Mouse (Mus musculus) heart, adult 2 months (tissue): Measurements from ENCODE around the gene Fgfr2. TPM values are rescaled to one million over a fixed set of nuclear protein-coding genes. Genes with fewer than 3 reads are reported as not detected.

ENCODE experiments used
- DNase-seq, 2 experiments: peaks; one replicate each; pipeline ENCODE4 v3.0.0; 2021
- H3K27ac ChIP-seq: fragments of 200-600 bp; 2 replicates; pipeline ENCODE4 v1.8.1; 2022
- H3K27me3 ChIP-seq: fragments of 200-500 bp; 2 replicates; pipeline ENCODE4 v1.6.1; 2012; ENCODE audit warnings: mild to moderate bottlenecking, low read length, inconsistent platforms, mixed read lengths; ENCODE audit not compliant: control insufficient read depth, insufficient read depth
- H3K36me3 ChIP-seq: fragments of 200-500 bp; 2 replicates; pipeline ENCODE4 v1.6.1; 2012; ENCODE audit warnings: low read length, inconsistent platforms; ENCODE audit not compliant: control insufficient read depth, insufficient read depth
- H3K4me1 ChIP-seq: fragments of 200-500 bp; 2 replicates; pipeline ENCODE4 v1.6.1; 2011; ENCODE audit warnings: low read length; ENCODE audit not compliant: control insufficient read depth, insufficient read depth
- H3K4me3 ChIP-seq: fragments of 200-600 bp; 2 replicates; pipeline ENCODE4 v1.8.1; 2022
- H3K79me2 ChIP-seq: fragments of 200-500 bp; replicated peaks from 2 replicates; pipeline ENCODE4 v1.6.1; 2012; ENCODE audit warnings: mild to moderate bottlenecking, inconsistent platforms, low read length, moderate library complexity, mixed read lengths; ENCODE audit not compliant: control insufficient read depth, insufficient read depth
- H3K9ac ChIP-seq: fragments of 200-500 bp; 2 replicates; pipeline ENCODE4 v1.6.1; 2012; ENCODE audit warnings: low read depth, mild to moderate bottlenecking, control low read depth, inconsistent platforms, low read length, mixed read lengths
- CTCF ChIP-seq: fragments of 200-600 bp; IDR thresholded peaks from 2 replicates; pipeline ENCODE4 v1.8.1; 2022; ENCODE audit warnings: antibody characterized with exemption, mild to moderate bottlenecking, moderate library complexity
- EP300 ChIP-seq: fragments of 200-500 bp; IDR thresholded peaks from 2 replicates; pipeline ENCODE4 v1.6.1; 2011; ENCODE audit warnings: low read depth, low read length, control low read depth; ENCODE audit not compliant: insufficient read depth
- POLR2A ChIP-seq: fragments of 200-500 bp; IDR thresholded peaks from 2 replicates; pipeline ENCODE4 v1.6.1; 2011; ENCODE audit warnings: mild to moderate bottlenecking, low read depth, low read length, control low read depth; ENCODE audit not compliant: insufficient read depth
- WGBS: fragments of 180-500 bp; shearing (Covaris S2); methylation state at CpG from one replicate; pipeline ENCODE4 v1.1.7; 2018; 5-methylcytosine and 5-hydroxymethylcytosine counted together
- intact Hi-C: fragments of 180-260 bp; cut with DNase I; formaldehyde crosslinking; loops from one replicate; pipeline ENCODE4 v1.15.1; 2025
- polyA plus RNA-seq: library from polyadenylated mRNA; depleted of rRNA; stranded (reverse); fragments of >200 nt; gene quantifications from 2 replicates; pipeline ENCODE4 v1.2.3, GENCODE M21; 2012
- total RNA-seq, 2 experiments: library from RNA; stranded (reverse); gene quantifications; 2 replicates each; pipeline ENCODE4 v1.2.3; 2021

Fgfr2 gene
- total and polyA plus RNA-seq, 3 experiments, result 1.1 to 2.0 (median 1.3) TPM

GRCm38 (mm10) chr7:130837941-130838657 is 2285.1 kb downstream of the Fgfr2 start:
- no peaks in the 10 kb centered on the region for H3K36me3 ChIP-seq
- no peak overlapping the region for H3K4me3 ChIP-seq
- no peak overlapping the region for H3K9ac ChIP-seq
- 43% methylated on average over 12 of the region's 12 CpGs for WGBS
- intact Hi-C loops, result no loop called here
- no peak overlapping the region for H3K27ac ChIP-seq
- peaks cover 10% of the 10 kb centered on the region for H3K4me1 ChIP-seq
- no peak for DNase-seq
- TF ChIP-seq POLR2A, result no peak
- no peak for TF ChIP-seq CTCF
- TF ChIP-seq EP300, result no peak
- no peaks in the 10 kb centered on the region for H3K27me3 ChIP-seq
- no peaks in the 10 kb centered on the region for H3K79me2 ChIP-seq

DNA sequence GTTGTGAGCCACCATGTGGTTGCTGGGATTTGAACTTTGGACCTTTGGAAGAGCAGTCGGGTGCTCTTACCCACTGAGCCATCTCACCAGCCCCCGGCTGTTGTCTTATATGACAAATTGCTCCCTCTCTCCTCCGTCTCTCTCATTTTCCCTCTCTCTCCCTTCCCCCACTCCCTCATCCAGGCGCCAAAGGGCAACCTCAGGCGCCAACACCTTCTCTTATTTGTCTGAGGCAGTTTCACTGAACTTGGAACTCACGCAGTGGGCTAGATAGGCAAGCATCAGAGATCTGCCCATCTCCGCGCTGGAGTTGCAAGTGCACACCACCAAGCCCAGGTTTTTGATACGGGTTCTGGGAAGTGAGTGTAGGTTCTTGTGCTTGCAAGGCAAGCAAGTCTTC is 2287.1 kb downstream of the Fgfr2 start:
- DNase-seq, result no peak
- H3K4me1 ChIP-seq, result peaks cover 10% of the 10 kb centered on the region
- H3K27ac ChIP-seq, result no peak overlapping the region
- no peak overlapping the region for H3K9ac ChIP-seq
- intact Hi-C loops, result no loop called here
- H3K36me3 ChIP-seq, result no peaks in the 10 kb centered on the region
- H3K27me3 ChIP-seq, result no peaks in the 10 kb centered on the region
- H3K79me2 ChIP-seq, result no peaks in the 10 kb centered on the region
- 92% methylated on average over 9 of the region's 9 CpGs for WGBS
- TF ChIP-seq EP300 (no peak), CTCF (no peak), POLR2A (no peak)
- H3K4me3 ChIP-seq, result no peak overlapping the region

DNA sequence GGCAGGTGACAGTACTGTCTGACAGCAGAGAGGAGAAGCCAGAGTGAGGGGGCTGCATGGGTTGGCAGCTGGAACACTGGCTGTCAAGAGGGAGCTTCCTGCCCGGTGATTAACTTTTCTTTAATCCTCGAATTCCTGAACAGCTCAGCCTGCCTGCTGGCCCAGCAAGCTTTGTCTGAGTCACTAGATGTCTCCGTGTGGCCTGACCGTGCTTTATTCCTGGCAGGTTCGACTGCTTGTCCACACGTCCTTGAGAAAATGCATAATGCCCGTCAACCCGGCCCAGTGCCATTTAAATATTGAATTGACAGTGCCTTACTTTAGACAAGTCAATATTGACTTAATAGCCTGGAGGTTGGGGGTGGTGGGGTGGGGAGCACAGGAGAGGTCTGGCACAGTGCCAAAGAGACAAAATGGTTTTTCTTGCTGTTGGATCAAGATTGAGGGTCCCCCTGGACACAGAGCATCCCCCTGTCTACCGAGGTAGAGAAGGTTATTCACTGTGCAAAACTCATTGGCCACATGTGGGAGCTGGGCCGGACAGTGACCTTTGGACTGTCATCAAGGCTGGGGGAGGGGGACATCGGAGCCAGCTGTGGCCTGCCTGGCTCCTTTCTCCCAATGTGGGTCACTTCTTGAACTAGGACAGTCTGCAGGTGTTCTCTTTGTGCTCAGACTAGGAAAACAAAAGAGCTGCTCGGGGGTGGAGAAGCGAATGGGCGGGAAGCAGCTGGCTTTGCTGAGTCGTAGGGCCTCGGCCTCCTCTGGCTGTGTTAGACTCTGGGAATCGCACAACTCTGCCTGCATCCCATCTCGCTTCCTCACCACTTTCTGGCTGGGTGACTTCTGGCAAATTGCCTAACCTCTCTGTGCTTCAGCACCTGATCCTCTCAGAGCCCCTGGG is 2287.9 kb downstream of the Fgfr2 start:
- no peaks in the 10 kb centered on the region for H3K36me3 ChIP-seq
- H3K9ac ChIP-seq, result no peak overlapping the region
- H3K27me3 ChIP-seq, result no peaks in the 10 kb centered on the region
- H3K4me1 ChIP-seq, result peaks cover 10% of the 10 kb centered on the region
- no peak overlapping the region for H3K27ac ChIP-seq
- DNase-seq, result peak in 1 of 2 experiments; percentile 24
- intact Hi-C loops, result no loop called here
- 22% methylated on average over 18 of the region's 18 CpGs for WGBS
- TF ChIP-seq EP300 (no peak), POLR2A (no peak), CTCF (no peak)
- H3K4me3 ChIP-seq, result no peak overlapping the region
- no peaks in the 10 kb centered on the region for H3K79me2 ChIP-seq

DNA sequence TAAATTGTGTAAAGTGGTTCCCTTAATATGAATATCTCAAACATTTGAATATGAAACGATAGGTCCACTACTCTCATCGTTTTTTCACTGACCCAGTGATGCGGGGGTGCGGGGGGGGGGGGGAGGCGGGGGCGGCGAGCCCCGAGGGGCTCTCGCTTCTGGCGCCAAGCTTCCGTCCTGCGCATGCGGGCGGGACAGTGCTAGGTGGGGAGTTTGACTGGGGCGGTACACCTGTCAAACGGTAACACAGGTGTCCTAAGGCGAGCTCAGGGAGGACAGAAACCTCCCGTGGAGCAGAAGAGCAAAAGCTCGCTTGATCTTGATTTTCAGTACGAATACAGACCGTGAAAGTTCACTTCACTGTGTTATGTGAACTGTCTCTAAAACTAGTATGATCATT is 2288.9 kb downstream of the Fgfr2 start:
- DNase-seq, result no peak
- no peak overlapping the region for H3K4me3 ChIP-seq
- H3K27ac ChIP-seq, result no peak overlapping the region
- intact Hi-C loops, result no loop called here
- H3K9ac ChIP-seq, result no peak overlapping the region
- TF ChIP-seq EP300, result no peak
- no peak for TF ChIP-seq CTCF
- 37% methylated on average over 21 of the region's 21 CpGs for WGBS
- no peaks in the 10 kb centered on the region for H3K27me3 ChIP-seq
- H3K4me1 ChIP-seq, result peaks cover 10% of the 10 kb centered on the region
- H3K36me3 ChIP-seq, result no peaks in the 10 kb centered on the region
- H3K79me2 ChIP-seq, result no peaks in the 10 kb centered on the region

DNA sequence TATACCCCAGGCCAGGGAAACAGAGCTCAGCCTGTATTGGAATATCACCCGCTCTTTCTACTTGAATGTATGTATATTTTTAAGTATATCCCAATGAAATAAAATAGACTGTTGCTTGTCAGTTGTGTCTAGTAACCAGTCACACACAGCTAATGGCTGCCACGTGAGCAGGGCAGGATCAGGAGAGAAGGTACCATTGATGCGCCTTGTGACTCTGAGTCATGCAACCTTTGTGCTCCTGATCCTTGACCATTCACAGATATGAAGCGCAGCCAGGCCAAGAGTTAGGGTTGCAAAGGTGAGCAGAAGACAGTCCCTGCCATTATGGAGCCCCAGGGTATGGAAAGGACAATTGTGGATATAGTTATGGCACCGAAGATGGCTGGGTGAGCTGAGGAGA is 2291.6 kb downstream of the Fgfr2 start:
- no peak for DNase-seq
- no peak overlapping the region for H3K9ac ChIP-seq

GRCm38 (mm10) chr7:130828475-130828874 is 2294.7 kb downstream of the Fgfr2 start:
- DNase-seq, result no peak
- H3K9ac ChIP-seq, result no peak overlapping the region
- 86% methylated on average over 10 of the region's 10 CpGs for WGBS
- intact Hi-C loops, result loop anchor here (5.0 kb wide), 2 partner anchors 56 to 214 kb away; partner anchors contain the start of gene Btbd16
- no peaks in the 10 kb centered on the region for H3K36me3 ChIP-seq
- H3K27me3 ChIP-seq, result no peaks in the 10 kb centered on the region
- H3K79me2 ChIP-seq, result no peaks in the 10 kb centered on the region
- no peak overlapping the region for H3K4me3 ChIP-seq
- H3K4me1 ChIP-seq, result no peaks in the 10 kb centered on the region
- TF ChIP-seq CTCF (no peak), POLR2A (no peak), EP300 (no peak)
- H3K27ac ChIP-seq, result no peak overlapping the region

More for the DNA sequence above, 2291.6 kb downstream of the Fgfr2 start:
- Histone ChIP-seq H3K4me1 (peaks cover 6% of the 10 kb centered on the region), H3K27me3 (no peaks in the 10 kb centered on the region), H3K79me2 (no peaks in the 10 kb centered on the region), H3K4me3 (no peak overlapping the region), H3K36me3 (no peaks in the 10 kb centered on the region), H3K27ac (no peak overlapping the region)
- intact Hi-C loops, result no loop called here
- 89% methylated on average over 5 of the region's 5 CpGs for WGBS
- TF ChIP-seq EP300 (no peak), POLR2A (no peak), CTCF (no peak)
